Mouse (Mus musculus): Measurements from ENCODE around the gene Fcrla.
A peak's percentile ranks its signal among the peaks of the same experiment; 100 is the strongest.

Gene Fcrla

DNA sequence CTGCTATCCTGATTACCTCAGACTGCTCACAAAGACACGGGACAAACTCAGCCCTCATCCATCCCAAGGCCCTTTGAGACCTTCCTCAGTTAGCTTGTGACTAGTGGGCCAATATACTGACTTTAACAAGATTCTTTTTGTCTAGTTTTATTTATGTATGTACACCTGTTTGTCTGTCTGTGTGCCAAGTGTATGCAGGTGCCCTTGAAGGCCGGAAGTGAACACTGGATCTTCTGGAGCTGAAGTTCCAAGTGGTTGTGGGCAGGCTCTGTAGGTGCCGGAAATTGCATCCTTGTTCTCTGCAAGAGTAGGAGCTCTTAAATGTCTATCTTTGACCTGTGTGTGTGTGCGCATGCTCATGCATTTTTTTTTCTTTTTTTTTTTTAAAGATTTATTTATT is 1.9 kb upstream of the Fcrla start:
- no peak for DNase-seq (ENCODE audit: low spot score in 2 of 2)

DNA sequence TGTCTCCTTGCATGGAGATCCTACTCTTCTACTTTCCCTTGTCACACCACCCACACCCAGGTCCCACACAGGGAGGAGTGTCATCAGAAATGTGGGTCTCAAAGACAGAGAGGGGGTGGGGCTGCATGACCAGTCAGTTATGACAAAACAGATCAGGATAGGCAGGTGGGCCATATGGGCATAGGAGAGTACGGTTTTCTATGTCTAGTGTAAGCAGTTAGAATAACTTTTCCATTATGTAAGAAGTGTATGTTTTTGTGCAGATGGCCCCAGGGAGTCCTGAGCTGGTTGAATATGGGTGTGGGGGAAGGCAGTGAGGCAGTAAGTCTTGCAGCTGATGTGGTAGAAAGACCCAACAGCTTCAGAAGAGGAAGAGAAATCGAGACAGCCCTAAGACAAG is 1.1 kb upstream of the Fcrla start:
- DNase-seq (ENCODE audit: low spot score in 2 of 2): no peak

DNA sequence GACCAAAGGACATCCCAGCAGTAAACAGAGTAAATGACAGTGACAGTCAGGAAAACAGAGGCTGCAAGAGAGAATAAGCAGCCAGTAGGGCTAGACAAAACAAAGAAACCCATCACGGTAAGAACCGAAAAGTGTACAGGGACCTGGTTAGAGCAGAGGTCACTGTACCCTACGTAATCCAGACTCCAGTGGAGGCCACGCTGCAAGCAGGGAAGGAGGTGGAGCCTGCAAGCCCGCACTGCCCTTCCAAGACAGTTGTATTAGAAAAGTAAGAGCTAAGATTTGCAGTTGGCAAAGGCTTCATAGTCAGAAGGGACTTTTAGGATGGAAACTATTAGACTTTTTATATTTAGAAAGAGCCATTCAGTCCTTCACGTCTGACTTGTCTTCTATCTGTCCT is 442 bp downstream of the Fcrla start:
- DNase-seq (ENCODE audit: low spot score in 2 of 2): no peak

DNA sequence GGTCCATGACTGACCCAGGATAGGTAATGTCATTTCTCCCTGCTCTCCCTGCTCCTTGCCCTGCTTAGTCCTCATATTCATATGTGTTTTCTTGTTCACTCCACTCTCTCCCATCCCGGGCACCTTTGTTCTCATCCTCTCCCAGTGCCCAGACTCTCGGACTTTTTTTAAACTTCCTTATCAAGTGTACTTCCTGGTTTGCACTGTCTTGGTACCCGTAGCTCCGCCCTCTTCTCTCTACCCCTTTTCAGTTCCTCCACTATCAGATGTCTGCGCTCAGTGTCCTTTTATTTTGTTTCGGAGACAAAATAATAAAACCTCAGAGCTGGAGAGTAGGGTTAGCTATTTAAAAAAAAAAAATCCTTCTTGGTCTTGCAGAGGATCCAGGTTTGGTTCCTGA is 2.9 kb downstream of the Fcrla start:
- DNase-seq (ENCODE audit: low spot score in 2 of 2): no peak

DNA sequence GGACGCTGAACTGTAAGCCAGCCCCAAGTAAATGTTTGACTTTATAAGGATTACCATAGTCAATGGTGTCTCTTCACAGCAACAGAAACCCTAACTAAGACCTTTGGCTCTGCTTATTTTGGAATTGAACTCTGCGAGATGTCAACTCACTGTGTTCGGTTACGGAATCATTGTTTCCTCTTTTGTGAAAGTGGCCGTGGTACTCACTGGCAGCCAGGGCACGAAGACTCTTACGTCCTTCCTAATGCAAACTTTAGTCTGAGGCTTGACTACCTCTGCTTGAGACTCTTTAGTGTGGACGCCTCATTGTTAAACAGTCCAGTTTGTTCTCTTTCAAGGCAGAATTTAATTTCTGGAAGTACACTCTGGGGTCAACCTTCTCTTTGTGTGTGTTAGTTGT is 8.1 kb downstream of the Fcrla start:
- no peak for DNase-seq (ENCODE audit: low spot score in 2 of 2)

DNA sequence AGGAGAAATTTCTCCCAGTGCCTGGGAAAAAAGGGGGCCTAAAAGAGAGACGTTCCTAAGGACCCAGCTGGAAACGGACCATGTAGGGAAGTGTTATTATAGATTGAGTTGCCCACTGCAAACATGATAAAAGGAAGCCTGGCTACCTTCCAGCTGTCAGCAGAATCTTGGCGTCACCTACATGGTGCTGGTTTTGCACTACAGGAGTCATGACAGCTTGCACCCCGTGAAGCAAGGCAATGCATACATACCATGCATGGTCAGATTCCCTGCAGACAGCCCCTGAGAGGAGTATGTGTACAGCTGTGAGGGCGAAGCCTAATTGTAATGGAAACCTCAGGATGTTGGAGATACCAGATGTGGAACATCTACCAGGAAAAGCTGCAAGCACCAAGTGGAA is 11.7 kb downstream of the Fcrla start:
- no peak for DNase-seq (ENCODE audit: low spot score in 2 of 2)

DNA sequence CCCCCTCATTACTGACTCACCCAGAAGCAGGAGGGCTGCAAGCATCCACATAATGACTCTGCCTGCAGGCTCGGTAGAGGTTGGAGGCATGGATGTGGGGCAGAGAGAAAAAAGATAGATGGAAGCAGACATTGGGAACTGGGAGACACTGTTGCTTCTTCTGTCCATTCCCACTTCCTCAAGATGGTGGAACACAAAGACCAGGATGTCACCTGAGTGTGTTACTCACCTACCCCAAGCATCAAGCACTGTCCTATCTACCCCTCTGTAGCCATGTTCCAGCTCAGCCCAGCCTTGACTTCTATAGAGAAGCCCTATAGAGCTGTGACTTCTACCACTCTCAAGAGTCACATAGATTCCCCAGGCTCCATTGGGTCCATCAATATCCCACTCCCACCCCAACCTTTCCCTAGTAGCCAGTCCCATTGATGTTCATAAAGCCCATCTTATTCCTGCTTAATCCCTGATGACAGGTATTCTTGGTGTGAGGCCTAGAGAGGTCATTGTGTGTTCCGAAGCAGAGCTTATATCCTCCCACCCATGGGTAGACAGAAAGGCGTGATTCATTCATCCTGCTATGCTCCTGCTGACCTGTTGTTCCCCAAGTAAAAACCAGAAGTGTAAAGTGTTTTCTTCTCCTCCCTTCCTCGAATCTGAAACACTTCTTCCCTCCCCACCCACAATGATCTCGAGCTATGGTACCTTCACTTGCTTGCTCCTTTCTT is 14.3 kb downstream of the Fcrla start, which contains the start of gene Fcrlb:
TSS of gene Fcrlb (minus strand) at position 51 of the 725 bp plus-strand sequence.
- no peak for DNase-seq (ENCODE audit: low spot score in 2 of 2)

DNA sequence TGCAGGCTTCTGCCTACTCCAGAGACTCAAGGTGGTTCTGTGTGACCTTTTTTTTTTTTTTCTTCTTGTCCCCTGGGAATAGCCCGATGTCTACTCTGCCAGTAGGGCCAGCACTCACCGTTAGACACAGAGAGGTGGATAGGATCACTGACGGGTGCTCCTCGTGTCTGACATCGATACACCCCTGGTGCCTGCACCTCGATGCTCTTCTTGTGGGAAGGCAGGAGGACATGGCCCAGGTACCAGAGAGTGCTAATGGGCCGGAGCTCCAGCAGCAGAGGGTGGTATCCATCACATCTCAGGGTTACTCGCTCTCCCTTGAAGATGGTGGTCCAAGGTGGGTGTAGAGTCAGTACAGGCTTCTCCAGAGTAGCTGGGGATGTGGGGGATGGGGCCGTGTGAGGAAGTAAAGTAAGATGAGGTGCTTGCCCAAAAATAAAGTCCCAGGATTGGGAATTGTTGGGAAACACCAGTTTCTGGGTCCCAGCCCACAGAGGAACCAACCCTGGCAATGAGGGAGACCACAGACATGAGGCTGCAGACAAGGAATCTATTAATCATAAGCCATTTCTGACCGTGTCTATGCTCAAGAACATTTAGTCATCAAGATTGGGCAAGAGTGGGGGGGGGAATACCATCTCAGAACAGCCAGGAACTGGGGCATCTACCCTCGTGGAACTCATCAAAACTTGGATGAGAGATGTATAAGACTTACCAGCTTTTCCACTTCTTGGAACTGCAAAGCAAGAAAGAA is 15.3 kb downstream of the Fcrla start:
- no peak for DNase-seq (ENCODE audit: low spot score in 2 of 2)

DNA sequence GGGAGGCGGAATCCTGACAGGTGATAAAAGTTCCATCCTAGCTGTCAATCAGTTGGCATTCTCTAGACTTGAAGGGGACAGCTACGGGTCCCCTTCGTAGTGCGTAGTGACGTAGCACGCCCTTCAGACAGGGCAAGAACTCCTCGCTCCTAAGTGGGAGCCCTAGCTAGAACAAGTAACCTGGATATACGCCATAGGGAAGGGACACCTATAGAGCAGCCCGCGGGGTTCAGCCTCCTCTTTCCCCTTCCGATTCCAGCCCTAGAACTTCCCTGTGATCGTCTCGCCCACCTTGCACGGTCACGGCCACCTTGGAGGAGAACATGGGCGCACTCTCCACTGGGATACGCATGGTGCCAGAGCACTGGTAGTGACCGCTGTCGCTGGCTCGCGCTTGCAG is 19.0 kb downstream of the Fcrla start:
- no peak for DNase-seq (ENCODE audit: low spot score in 2 of 2)

DNA sequence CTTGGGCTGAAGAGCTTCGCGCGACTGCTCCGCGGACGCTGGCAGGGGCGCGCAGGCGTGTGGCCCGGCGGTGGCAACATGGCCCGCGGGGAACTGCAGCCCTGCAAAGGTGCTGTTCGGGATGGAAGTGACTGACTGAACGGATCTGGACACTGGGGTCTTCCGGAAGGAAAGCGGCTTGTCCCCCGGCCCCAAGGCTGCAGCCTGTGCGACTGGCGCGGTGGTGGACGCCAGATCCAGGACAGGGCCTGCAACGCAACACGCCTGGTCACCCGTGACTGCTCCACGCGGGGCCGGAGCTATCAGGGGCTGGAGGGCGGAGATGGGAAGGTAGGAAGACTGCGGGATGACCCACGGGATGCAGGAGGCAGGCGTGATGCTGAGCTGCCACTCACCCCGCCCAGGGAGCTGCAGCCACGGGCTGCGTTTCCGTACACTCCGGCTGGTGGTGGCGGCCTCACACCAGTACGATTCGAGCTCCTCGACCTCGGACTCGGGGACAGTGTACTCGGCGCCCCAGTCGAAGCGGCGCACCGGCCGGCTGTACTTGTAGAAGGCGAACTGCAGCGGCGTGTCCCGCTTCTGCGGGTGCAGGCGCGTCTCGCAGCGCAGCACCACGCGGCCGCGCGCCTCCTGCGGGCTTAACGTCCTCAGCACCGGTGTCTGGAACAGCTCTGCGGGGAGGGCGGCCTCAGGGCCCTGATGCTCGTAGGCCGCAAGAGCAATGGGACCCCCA is 19.8 kb downstream of the Fcrla start:
- peak in 1 of 2 experiments; percentile 30 for DNase-seq (ENCODE audit: low spot score in 2 of 2)

DNA sequence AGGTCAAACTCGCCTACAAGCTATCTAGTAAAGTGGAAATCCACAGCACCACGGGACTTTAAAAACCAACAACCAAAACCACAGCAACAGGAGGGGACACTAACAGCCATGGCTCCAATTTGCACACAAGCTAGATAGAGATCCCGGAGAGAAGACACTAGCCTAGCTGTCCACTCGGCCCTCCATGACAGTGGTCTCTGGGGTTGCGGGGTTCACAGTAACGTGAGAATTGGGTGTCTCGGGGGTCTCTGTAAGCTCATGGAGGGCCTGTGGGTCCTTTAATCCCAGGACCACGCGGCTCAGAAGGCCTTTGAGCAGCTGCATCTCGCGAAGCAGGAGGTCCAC is 20.3 kb downstream of the Fcrla start:
- no peak for DNase-seq (ENCODE audit: low spot score in 2 of 2)

DNA sequence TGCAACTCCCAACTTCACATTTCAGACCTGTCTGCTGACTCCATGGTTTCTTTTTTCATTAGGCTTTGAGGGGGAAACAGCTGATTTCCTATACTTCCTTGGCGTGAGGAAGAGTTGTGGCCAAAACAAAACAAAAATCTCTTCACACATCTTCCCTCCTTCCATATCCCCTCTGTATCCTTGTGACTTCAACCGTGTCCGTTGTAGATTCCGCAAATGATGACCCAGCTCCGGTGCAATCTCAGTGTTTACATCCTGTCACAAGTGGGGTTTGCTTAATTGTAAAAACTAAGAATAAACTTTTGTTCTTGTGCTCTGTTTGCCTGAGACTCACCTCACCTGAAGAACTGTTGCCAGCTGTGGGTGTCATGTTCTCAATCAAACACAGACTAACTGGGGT is 23.9 kb downstream of the Fcrla start:
- DNase-seq (ENCODE audit: low spot score in 2 of 2): no peak

DNA sequence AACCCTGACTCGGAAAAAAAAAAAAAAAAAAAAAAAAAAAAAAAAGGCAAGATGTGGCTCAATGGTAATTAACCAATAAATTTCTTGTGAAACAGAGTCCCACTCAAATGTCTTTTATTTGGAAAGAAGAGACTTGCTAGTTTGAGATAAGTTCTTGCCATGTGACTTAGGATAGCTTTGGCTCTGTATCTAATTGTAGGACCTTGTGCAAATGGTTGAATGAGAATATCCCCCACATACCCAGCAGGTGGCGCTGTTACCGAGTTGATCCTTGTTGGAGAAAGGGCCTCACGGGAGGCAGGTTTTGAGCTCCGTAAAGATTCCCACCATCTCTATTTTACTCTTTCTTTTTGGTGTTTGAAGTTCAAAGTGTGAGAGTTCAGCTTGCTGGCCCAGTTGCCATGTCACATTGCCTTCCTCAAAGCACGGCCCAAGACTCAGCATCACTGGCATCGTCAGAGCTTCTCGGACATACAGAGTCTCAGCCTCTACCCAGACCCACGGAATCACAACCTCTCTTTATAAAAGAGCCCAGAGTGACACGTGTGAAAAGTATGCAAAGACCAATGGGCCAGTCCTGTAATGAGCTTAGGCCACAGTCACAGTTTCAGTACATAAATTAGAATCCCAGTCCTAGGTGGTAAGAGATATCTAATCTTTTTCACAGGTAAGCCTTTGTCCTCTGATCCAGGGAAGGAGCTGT is 25.7 kb downstream of the Fcrla start:
- peak; percentile 59 to 79 for DNase-seq (ENCODE audit: low spot score in 2 of 2)

DNA sequence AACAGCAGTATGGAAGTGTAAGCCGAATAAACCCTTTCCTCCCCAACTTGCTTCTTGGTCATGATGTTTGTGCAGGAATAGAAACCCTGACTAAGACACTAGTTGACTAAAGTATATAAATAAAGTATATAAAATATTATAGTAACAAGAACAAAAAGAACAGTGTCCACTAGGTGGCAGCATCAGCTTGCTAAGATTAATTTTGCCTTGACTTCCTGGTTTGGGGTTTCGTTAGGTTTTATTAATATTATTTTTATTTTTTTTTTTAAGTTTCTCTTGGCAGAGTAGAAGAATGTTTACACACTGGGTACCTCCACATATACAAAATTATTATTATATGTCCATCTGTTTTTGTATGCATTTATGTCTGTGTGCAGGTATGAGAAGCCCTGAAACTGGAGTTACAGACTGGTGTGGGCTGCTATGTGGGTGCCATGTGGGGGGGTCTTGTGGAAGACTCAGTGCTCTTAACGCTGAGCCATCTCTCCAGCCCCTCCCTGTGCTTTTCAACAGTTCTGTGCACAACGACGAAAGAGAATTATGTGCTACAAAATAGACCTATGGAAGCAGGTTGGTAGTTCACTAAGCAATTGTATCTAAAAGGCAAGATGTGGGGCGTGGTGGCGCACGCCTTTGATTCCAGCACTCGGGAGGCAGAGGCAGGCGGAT is 26.4 kb downstream of the Fcrla start:
- DNase-seq (ENCODE audit: low spot score in 2 of 2): peak in 1 of 2 experiments; percentile 20

DNA sequence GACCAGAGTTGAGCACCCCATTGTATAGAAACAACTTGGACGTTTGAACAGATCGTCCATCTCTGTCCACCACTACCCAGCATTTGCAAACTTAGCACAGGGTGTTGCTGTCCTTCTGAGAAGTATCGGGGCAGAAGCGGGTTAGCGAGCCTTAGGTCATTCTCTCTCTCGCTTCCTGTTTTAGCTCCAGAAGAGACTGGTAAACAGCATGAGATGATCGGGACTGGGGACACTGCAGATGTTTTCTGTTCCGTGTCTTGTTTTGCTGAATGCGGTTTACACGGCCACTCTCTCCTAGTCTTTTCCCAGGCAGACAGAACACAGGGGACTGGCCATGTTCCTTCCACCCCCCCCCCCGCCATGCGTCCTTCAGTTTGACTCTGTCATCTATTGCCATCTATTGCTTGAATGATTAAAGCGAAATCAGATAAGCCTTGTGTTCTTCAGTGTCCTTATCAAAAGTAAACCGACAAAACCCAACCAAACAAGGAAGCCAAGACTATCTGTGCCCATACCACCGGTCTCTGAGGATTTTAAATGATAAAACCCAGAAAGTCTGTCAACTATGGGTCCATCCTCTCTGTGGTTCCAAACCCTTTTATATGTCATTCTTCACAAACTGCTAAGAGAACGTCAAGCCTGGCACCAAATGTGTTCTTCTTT is 28.8 kb downstream of the Fcrla start:
- no peak for DNase-seq (ENCODE audit: low spot score in 2 of 2)

DNA sequence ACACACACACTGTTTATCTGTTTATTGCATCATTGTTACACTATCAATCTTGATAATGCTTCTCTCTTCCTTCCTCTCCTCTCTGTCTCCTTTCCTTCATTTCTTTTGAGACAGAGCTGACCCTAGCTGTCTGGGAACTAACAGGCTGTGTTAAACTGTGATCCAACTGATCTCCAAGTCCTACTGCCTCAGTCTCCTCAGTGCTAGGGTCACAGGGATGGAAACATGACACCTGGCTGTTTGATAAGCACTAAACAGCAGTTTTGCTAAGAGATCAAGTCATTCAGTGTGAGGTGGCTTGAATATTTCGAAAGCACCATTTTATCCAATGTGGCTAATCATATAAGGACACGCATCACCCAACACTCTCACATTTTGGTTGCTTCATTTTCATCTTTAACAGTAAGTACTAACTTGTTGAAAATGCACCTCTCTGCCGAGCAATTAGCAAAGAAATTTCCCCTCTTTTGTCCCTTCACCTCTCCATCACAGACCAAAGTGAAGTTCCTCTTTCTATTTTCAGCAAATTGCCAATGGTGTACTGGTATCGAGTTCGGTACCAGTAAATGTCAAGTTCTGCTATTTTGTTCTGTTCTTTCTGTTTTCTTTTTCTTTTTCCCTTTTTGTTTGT is 30.6 kb downstream of the Fcrla start:
- no peak for DNase-seq (ENCODE audit: low spot score in 2 of 2)

DNA sequence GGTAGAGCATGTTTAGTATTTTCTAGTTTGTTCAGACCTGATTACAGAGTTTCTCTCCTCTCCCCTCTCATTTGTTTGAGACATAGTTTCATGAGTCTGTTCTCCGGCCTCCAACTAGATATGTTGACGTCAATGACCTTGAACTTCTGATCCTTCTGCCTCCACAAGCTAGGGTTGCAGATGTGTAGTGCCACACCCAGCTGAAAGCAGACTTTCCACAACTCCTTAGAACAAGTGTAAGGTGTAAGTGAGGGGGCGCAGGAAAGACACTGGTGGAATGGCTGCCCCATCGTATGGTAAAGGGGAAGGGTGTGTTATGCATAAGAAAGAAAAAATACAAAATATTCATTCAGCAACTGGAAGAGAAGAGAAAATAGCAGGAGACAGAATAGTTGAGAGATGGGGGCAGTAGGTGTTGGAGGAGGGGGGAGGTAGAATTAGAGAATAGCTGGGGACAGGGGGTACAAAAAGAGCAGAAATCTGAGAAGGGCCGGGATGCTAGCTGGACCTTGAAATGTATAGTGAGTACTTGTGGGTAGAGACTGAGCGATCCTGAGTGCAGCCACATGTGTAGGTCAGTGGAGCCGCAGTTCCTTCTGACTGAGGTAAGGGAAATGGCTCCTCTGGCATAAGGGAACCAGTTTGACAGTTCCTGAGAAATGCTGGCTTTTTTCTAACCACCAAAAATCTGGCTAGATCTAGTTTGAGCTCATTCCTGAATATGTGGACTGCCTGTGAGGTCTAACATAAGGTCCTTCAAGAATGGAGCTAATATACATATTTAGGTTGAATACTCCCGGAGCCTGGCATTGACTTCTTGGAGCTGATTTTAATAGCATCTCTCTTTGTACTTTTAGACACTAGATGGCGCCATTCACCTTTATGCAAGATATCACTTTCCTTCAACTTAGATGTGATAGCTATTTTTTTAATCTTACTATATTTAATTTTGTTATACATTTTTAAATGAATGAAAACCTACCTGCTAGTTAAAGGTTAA is 32.5 kb downstream of the Fcrla start:
- DNase-seq (ENCODE audit: low spot score in 2 of 2): no peak

DNA sequence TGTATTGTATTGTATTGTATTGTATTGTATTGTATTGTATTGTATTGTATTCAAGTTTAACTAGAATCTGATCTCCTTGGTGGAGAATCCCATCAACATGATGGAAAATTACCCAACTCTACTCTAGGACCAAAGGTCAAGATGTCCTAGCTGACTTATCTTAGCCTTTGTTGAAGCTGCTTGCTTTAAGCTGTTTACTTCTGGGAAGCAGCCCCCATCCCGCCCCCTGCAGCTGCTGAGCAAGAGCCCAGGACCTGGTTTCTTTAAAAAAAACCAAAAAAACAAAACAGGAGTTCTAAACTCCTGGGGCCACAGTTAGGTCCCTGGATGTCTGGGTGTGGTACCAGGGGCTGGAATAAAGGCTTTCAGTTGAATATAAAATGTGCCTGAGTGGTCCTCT is 35.1 kb downstream of the Fcrla start:
- no peak for DNase-seq (ENCODE audit: low spot score in 2 of 2)

DNA sequence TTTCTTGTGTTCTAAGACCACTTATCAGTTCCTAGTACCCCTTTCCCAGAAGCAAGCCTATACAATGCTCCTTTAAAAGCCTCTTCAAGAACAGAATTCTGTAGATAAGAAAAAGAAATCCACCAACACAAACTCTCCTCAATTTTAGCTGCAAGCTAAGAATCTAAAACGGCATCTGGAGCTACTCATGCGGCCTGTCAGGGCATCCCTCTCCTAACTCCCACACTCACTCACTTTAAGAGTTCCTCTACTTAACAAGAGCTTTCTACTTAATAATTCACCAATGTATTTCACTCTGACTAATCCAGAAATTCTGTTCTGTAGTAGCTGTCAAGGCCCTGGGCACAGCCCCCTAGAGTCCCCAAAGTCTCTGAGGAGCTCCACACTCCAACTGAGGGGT is 35.7 kb downstream of the Fcrla start:
- DNase-seq (ENCODE audit: low spot score in 2 of 2): no peak

Data from frontal cortex, postnatal 10 days (tissue).